In genomic region chr7:95350185-95350803, GRCm38 (mm10) we compare ENCODE assay signal across 17 mouse cellular contexts.
DNase-seq lines count a peak whose midpoint lies in the region; ATAC-seq and TF ChIP-seq lines count a peak whose summit lies in the region.
"Had no signal": no experiment of that assay in that cellular context is flagged by ENCODE, and none has a peak within 500 bp of the region (broad histone marks: within the 10 kb centered on the region; RNA-seq: fewer than 3 reads in every experiment).

No protein-coding gene starts in this region.

- no peak for ATAC-seq in kidney, postnatal 0 days (replicated peaks; ENCODE audit: low FRiP score, low read depth)
- ATAC-seq in embryonic facial prominence, embryonic 14.5 days (ENCODE audit: low read depth) = peak; percentile 86
- peak; percentile 28; the same call in 1 of the 2 replicates for ATAC-seq in midbrain, embryonic 11.5 days (ENCODE audit: low FRiP score)
- ATAC-seq in stomach, embryonic 16.5 days (ENCODE audit: insufficient read depth, low FRiP score) = 0 out of 2 replicates have a peak, but pooled peaks have one; percentile 13
- ATAC-seq: CD4-positive, CD25-positive, alpha-beta regulatory T cell, adult 4 months had no signal

- H3K27me3 ChIP-seq in kidney, postnatal 0 days (ENCODE audit: insufficient read depth, low read length) = no peaks in the 10 kb centered on the region
- H3K27me3 ChIP-seq in embryonic facial prominence, embryonic 14.5 days (replicated peaks; ENCODE audit: control insufficient read depth, insufficient read depth, low read length) = no peaks in the 10 kb centered on the region
- H3K27me3 ChIP-seq in midbrain, embryonic 11.5 days (ENCODE audit: control insufficient read depth, insufficient read depth, low read length) = no peaks in the 10 kb centered on the region
- H3K27me3 ChIP-seq in stomach, embryonic 16.5 days (ENCODE audit: control insufficient read depth, insufficient read depth, low read length) = no peaks in the 10 kb centered on the region

- H3K4me3 ChIP-seq in kidney, postnatal 0 days (replicated peaks; ENCODE audit: low read depth, low read length) = no peak overlapping the region
- H3K4me3 ChIP-seq in embryonic facial prominence, embryonic 14.5 days (ENCODE audit: low read depth, low read length) = no peak overlapping the region
- H3K4me3 ChIP-seq in midbrain, embryonic 11.5 days (ENCODE audit: low read depth, low read length) = no peak overlapping the region
- H3K4me3 ChIP-seq in stomach, embryonic 16.5 days (replicated peaks; ENCODE audit: low read length) = no peak overlapping the region
- H3K4me3 ChIP-seq: gastrocnemius, adult 2 months; heart, adult 2 months had no signal

- no peak overlapping the region for H3K4me2 ChIP-seq in kidney, postnatal 0 days (ENCODE audit: low read length)
- H3K4me2 ChIP-seq in embryonic facial prominence, embryonic 14.5 days (ENCODE audit: low read depth, low read length) = no peak overlapping the region
- H3K4me2 ChIP-seq in midbrain, embryonic 11.5 days = no peak overlapping the region
- H3K4me2 ChIP-seq in stomach, embryonic 16.5 days (ENCODE audit: low read depth, low read length) = no peak overlapping the region
- H3K4me2 ChIP-seq: liver, embryonic 11.5 days; lung, embryonic 14.5 days had no signal

- WGBS in kidney, postnatal 0 days = 50% methylated on average over 7 of the region's 7 CpGs
- WGBS in embryonic facial prominence, embryonic 14.5 days = 43% methylated on average over 7 of the region's 7 CpGs
- WGBS in midbrain, embryonic 11.5 days = 58% methylated on average over 7 of the region's 7 CpGs
- 56% methylated on average over 7 of the region's 7 CpGs for WGBS in stomach, embryonic 16.5 days

- intact Hi-C loops in heart, postnatal 10 days (cut with DNase I) = no loop called here

- H3K9ac ChIP-seq in kidney, postnatal 0 days (ENCODE audit: low read depth, low read length) = no peak overlapping the region
- H3K9ac ChIP-seq in embryonic facial prominence, embryonic 14.5 days (ENCODE audit: low read depth, low read length) = no peak overlapping the region
- H3K9ac ChIP-seq in midbrain, embryonic 11.5 days (ENCODE audit: low read length) = no peak overlapping the region
- no peak overlapping the region for H3K9ac ChIP-seq in stomach, embryonic 16.5 days (ENCODE audit: low read length)
- H3K9ac ChIP-seq: lung, embryonic 14.5 days had no signal

- H3K4me1 ChIP-seq in kidney, postnatal 0 days (replicated peaks; ENCODE audit: insufficient read depth, low read length) = no peaks in the 10 kb centered on the region
- H3K4me1 ChIP-seq in embryonic facial prominence, embryonic 14.5 days (ENCODE audit: control insufficient read depth, insufficient read depth, low read length) = 0 out of 2 replicates have a peak, but pooled peaks cover 2% of the 10 kb centered on the region
- H3K4me1 ChIP-seq in midbrain, embryonic 11.5 days (ENCODE audit: control insufficient read depth, insufficient read depth, low read length) = 0 out of 2 replicates have a peak, but pooled peaks cover 2% of the 10 kb centered on the region
- no peaks in the 10 kb centered on the region for H3K4me1 ChIP-seq in stomach, embryonic 16.5 days (ENCODE audit: control insufficient read depth, insufficient read depth, low read length)

- no peaks in the 10 kb centered on the region for H3K9me3 ChIP-seq in kidney, postnatal 0 days (replicated peaks; ENCODE audit: low read length)
- no peaks in the 10 kb centered on the region for H3K9me3 ChIP-seq in embryonic facial prominence, embryonic 14.5 days (ENCODE audit: control insufficient read depth, low read length)
- H3K9me3 ChIP-seq in midbrain, embryonic 11.5 days (ENCODE audit: control insufficient read depth, low read length) = no peaks in the 10 kb centered on the region
- no peaks in the 10 kb centered on the region for H3K9me3 ChIP-seq in stomach, embryonic 16.5 days (replicated peaks; ENCODE audit: control insufficient read depth, low read length)

- no peak for TF ChIP-seq CTCF in kidney, postnatal 0 days (IDR thresholded peaks at IDR 0.05; ENCODE audit: low read depth)

- no peaks in the 10 kb centered on the region for H3K36me3 ChIP-seq in kidney, postnatal 0 days (ENCODE audit: insufficient read depth, low read length)
- H3K36me3 ChIP-seq in embryonic facial prominence, embryonic 14.5 days (ENCODE audit: control insufficient read depth, insufficient read depth, low read length) = no peaks in the 10 kb centered on the region
- H3K36me3 ChIP-seq in midbrain, embryonic 11.5 days (ENCODE audit: control insufficient read depth, insufficient read depth, low read length) = no peaks in the 10 kb centered on the region
- H3K36me3 ChIP-seq in stomach, embryonic 16.5 days (ENCODE audit: control insufficient read depth, insufficient read depth, low read length) = no peaks in the 10 kb centered on the region

- peak; percentile 21 for DNase-seq in kidney, postnatal 0 days (ENCODE audit: low spot score)
- DNase-seq in kidney, postnatal 36 days = no peak
- peak; percentile 78 for DNase-seq in embryonic facial prominence, embryonic 14.5 days (ENCODE audit: low spot score)
- DNase-seq in midbrain, embryonic 11.5 days (ENCODE audit: low spot score, missing footprints) = no peak
- no peak for DNase-seq in urinary bladder, postnatal 10 days (ENCODE audit: low spot score)
- no peak for DNase-seq in heart, postnatal 10 days
- DNase-seq: adrenal gland, adult 8-10 months; cerebellum, adult 8-10 months; gastrocnemius, adult 2 months; heart, adult 2 months; layer of hippocampus, adult 9-11 months; lung, embryonic 14.5 days; right cerebral cortex, postnatal 4 days; thymus, adult 2 months had no signal

- H3K27ac ChIP-seq in kidney, postnatal 0 days = no peak overlapping the region
- no peak overlapping the region; the same call in 1 of the 2 replicates for H3K27ac ChIP-seq in embryonic facial prominence, embryonic 14.5 days (replicated peaks; ENCODE audit: low read depth, low read length)
- H3K27ac ChIP-seq in midbrain, embryonic 11.5 days (ENCODE audit: low read depth, low read length) = peak overlapping the region; percentile 16
- H3K27ac ChIP-seq in stomach, embryonic 16.5 days (ENCODE audit: low read length) = no peak overlapping the region
- H3K27ac ChIP-seq: gastrocnemius, adult 2 months; heart, adult 2 months had no signal

Comparison
In these comparisons a context has a peak if more than half of its experiments do, and no peak if none do; other contexts are left out.
1. DNase-seq: peak in kidney, postnatal 0 days (single experiment) and embryonic facial prominence, embryonic 14.5 days (single experiment); none in kidney, postnatal 36 days (0 of 2), midbrain, embryonic 11.5 days (single experiment), urinary bladder, postnatal 10 days (single experiment) and heart, postnatal 10 days (0 of 2).